Mouse (Mus musculus) right cerebral cortex, postnatal 4 days (tissue): ENCODE data around the gene Eif3k.
A peak's percentile ranks its signal among the peaks of the same experiment; 100 is the strongest.

Experiments
- DNase-seq: peaks from one replicate; pipeline ENCODE4 v3.0.0-alpha.2; 2022

Eif3k gene

DNA sequence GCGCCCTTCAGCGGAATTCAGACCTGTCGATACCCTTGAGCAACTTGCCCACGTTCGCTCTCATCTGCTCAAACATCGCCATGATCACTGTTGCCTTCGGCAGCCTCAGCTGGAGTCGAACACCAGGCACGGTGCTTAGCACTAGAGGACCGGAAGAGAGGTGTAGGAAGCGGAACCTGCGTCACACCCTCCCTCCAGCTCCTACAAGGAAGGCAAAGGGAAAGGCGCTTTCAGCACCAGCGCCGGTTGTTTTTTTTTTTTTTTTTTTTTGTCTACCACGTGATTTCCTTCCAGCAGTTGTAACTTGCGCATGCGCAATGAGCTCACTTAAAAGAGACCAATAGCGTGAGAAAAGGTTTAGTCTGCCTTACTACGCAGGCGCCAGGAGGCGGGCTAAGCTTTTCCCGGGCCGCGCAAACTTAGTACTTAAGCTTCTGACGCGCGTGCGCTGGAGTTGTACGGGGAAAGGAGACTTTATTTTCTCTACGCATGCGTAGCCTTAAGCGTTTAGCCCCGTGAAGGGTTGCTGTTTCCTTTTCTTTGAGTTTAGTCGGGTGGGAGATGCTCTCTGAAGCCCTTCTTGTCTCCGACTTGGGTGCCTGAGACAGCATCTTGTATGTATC is at the start of gene Eif3k, which contains the start of gene Map4k1:
TSS of gene Eif3k (minus strand) at position 214 of the 623 bp plus-strand sequence.
TSS of gene Map4k1 (plus strand) at position 400 of the 623 bp plus-strand sequence.
- peak; percentile 96 for DNase-seq

GRCm38 (mm10) chr7:29029690-29030656 is 48.3 kb upstream of the Eif3k start:
- DNase-seq: no peak

GRCm38 (mm10) chr7:29028761-29029160 is 47.1 kb upstream of the Eif3k start:
- DNase-seq: no peak

DNA sequence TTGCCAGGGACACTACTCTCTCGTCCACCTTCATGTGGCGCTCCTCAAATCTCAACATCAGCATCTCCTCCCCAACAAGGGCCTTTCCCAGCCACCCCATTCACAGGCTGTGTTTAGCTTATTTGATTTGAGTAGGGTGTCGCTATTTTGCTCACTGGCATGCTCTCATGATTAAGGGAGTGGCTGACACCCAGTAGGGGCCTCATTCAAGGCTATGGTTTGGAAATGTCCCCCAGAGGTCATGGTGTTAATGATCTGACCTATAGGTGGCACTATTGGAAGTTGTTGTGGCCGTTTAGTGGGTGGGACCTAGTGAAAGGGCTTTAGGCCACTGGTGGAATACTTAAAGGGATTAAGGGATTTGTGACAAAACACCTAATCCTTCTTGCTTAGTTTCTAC is 45.1 kb upstream of the Eif3k start:
- DNase-seq: no peak

DNA sequence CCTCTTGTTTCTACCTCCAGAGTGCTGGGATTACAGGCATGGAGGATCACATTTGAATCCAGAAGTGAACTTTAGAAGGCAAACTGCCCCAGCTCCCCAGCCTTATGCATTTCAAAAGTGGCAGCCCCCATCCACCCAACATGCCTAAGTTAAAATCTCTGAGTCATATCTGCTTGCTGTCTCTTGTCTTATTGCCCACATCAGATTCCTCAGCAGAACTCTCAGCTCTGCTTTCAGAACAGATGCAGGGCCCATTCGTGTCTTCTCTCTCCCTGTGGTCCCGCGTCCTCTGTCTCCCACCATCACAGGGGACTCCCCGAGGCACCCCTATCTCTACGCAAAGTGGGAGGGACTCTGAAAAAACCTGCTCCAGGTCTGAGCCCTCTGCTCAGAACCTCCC is 44.5 kb upstream of the Eif3k start:
- no peak for DNase-seq

- no peak for DNase-seq
Measured at GRCm38 (mm10) chr7:29025566-29025965, 43.9 kb upstream of the Eif3k start.

GRCm38 (mm10) chr7:29023514-29023913 is 41.9 kb upstream of the Eif3k start:
- DNase-seq: no peak

- no peak for DNase-seq
Measured at GRCm38 (mm10) chr7:29022479-29022878, 40.8 kb upstream of the Eif3k start.

DNA sequence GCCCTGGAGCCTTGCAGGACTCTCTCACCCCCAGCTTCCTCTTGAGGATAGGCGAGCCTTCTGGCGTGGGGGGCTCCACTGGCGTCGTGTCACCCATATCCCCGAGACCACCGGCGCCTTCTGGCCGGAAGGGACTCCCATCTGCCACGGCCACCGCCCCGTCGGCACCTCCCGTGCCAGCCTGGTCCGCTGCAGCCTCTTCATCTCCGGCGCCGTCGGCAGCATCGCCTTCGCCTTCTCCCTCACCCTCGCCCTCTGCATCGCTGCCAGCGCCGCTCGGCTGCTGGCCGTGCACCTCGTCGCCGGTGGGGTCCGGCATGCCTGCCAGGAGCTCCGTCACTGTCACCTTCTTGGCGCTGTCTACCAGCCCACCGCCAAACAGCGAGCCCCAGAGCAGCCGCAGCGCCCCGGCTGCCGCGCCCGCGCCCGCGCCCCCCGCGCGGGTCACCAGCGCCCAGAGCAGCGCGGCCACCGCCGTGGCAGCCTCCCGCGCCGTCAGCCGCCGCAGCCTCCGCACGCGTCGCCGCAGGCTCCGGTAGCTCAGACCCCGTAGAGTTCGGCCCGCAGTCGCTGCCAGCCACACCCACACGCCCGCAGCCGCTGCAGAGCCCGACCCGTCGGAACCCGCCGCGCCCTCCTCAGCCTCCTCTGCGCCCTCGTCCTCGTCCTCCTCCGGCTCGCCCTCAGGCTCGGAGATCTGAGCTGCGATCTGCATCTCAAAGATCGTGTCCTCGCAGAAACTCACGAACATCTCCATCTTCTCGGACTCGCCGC is 38.0 kb upstream of the Eif3k start:
- peak; percentile 21 for DNase-seq

DNA sequence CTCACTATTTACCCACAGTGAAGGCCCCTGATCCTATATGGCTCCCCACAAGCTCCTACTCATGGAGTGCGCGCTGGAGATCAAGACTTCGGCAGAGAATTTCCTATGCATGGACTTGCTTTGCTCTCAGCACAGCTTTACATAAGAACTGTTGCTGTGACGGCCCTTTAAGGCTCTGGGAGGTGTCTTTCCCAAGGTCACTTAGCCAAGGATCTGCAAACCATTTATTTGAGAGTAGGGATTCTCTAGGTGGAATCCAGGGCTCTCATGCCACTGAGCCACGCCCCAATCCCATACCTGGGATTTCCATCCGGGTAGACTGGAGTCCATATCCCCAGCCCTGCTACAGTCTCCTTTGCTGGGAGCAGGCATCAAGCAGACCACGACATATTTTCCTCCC is 35.6 kb upstream of the Eif3k start:
- no peak for DNase-seq

- no peak for DNase-seq
Measured at GRCm38 (mm10) chr7:29016440-29016839, 34.8 kb upstream of the Eif3k start.

- no peak for DNase-seq
Measured at GRCm38 (mm10) chr7:29014984-29015383, 33.3 kb upstream of the Eif3k start.

GRCm38 (mm10) chr7:29008714-29009113 is 27.1 kb upstream of the Eif3k start:
- DNase-seq: no peak

GRCm38 (mm10) chr7:29008171-29008570 is 26.5 kb upstream of the Eif3k start:
- no peak for DNase-seq

- DNase-seq: no peak
Measured at GRCm38 (mm10) chr7:29007224-29008101, 25.8 kb upstream of the Eif3k start.

DNA sequence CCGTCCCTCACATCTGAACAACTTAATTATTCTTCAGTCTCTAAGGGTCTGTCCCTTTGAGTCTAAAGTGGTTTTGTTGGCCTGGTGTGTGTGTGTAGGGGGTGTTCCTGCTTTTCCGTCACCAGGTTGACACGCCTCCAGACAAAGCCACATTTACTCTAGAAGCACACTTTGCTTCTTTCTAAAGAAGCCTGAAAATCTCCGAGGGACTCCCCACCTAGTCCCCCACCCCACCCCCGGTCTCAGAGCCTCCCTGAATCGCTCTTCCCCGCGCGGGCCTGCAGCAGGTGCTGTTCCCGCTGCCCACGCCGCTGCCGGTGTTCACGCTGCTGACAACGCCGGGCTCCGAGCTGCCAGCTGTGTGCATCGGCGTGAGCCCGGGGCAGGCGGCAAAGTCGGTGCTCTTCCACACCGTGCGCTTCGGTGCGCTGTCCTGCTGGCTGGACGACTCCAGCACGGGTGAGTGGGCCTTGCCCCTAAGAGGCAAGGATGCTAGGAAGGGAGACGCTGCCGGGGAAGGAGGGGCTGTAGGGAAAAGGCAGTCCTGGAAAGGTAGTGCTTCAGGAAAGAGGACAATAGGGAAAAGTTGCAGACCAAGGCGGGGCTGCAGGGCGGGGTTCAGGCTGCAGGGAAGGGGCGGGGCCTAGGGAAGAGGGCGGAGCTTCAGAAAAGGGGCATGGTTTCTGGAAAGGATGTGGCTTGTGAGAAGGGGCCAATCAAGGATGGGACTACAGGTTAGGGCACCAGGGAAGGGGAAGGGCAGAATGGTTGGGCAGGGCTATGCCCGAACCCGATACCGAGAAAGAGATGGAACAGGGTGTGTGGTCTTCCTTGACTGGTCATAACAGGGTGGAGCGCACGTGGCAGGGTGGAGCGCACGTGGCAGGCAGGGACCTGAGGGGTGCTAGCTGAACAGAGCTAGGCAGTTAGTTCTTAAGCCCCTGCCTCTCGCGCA is 19.3 kb upstream of the Eif3k start:
- peak; percentile 59 for DNase-seq

- DNase-seq: no peak
Measured at GRCm38 (mm10) chr7:28993402-28993801, 11.7 kb upstream of the Eif3k start.

- DNase-seq: no peak
Measured at GRCm38 (mm10) chr7:28992997-28993396, 11.3 kb upstream of the Eif3k start.

- DNase-seq: no peak
Measured at GRCm38 (mm10) chr7:28991616-28992015, 10.0 kb upstream of the Eif3k start.

- DNase-seq: no peak
Measured at GRCm38 (mm10) chr7:28990766-28991273, 9.2 kb upstream of the Eif3k start.

GRCm38 (mm10) chr7:28985207-28985606 is 3.5 kb upstream of the Eif3k start:
- no peak for DNase-seq
